In the genomic region with DNA sequence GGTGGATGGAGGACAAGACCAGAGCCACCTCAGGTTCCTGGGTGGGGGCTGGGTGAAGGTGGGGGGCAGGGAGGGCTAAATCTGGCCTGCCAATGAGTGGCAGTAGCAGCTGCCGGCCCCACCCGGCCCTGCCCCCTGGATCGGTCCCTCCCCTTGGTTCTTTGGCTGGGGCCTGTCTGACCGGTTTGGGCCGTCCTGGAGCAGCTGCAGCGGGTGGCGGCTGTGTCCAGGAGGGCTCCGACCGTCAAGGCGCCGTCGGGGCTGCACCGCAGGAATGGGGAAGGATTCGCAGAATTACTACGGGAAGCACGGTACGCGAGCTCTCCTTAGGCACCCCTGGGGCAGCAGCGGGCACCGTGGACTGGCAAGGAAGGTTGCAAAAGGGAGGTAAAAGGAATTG, we compare ENCODE assay signal across 9 mouse cellular contexts. TPM values are rescaled to one million over a fixed set of nuclear protein-coding genes. Genes with fewer than 3 reads are reported as not detected.
DNase-seq lines count a peak whose midpoint lies in the region; ATAC-seq and TF ChIP-seq lines count a peak whose summit lies in the region.
"Had no signal": no experiment of that assay in that cellular context is flagged by ENCODE, and none has a peak within 500 bp of the region (broad histone marks: within the 10 kb centered on the region; RNA-seq: fewer than 3 reads in every experiment).

No protein-coding gene starts in this region.

- 0 out of 2 replicates have a peak, but pooled peaks cover 7% of the 10 kb centered on the region for H3K36me3 ChIP-seq in kidney, postnatal 0 days (ENCODE audit: insufficient read depth, low read length)
- H3K36me3 ChIP-seq in myocyte (ENCODE audit: control insufficient read depth, insufficient read depth) = peaks cover 22% of the 10 kb centered on the region
- peaks cover 22% of the 10 kb centered on the region for H3K36me3 ChIP-seq in midbrain, embryonic 10.5 days

- peaks cover 41% of the 10 kb centered on the region for H3K79me2 ChIP-seq in myocyte (ENCODE audit: control insufficient read depth, insufficient read depth)

- peak overlapping the region; percentile 26 for H3K4me3 ChIP-seq in kidney, postnatal 0 days (replicated peaks; ENCODE audit: low read depth, low read length)
- peak overlapping the region; percentile 70 for H3K4me3 ChIP-seq in myocyte
- H3K4me3 ChIP-seq in midbrain, embryonic 10.5 days = no peak overlapping the region
- H3K4me3 ChIP-seq: megakaryocyte, embryonic 14.5 days had no signal

- H3K4me2 ChIP-seq in kidney, postnatal 0 days (ENCODE audit: low read length) = peak overlapping the region; percentile 45
- H3K4me2 ChIP-seq in myocyte (ENCODE audit: low read depth) = peak overlapping the region; percentile 93

- peak; percentile 84 for ATAC-seq in kidney, postnatal 0 days (replicated peaks; ENCODE audit: low FRiP score, low read depth)

- peak; percentile 98 for TF ChIP-seq POLR2A in myocyte (IDR thresholded peaks at IDR 0.05; ENCODE audit: insufficient read length, low read depth)

- H3ac ChIP-seq in myocyte (ENCODE audit: control insufficient read depth, insufficient read length) = peak overlapping the region; percentile 59

- peaks cover 3% of the 10 kb centered on the region; the same call in 1 of the 2 replicates for H3K4me1 ChIP-seq in kidney, postnatal 0 days (replicated peaks; ENCODE audit: insufficient read depth, low read length)
- H3K4me1 ChIP-seq in midbrain, embryonic 10.5 days = peaks cover 13% of the 10 kb centered on the region

- no peaks in the 10 kb centered on the region for H3K27me3 ChIP-seq in kidney, postnatal 0 days (ENCODE audit: insufficient read depth, low read length)
- H3K27me3 ChIP-seq in myocyte (ENCODE audit: control insufficient read depth, insufficient read depth, insufficient read length) = no peaks in the 10 kb centered on the region
- H3K27me3 ChIP-seq in midbrain, embryonic 10.5 days (ENCODE audit: low read depth, poor library complexity, severe bottlenecking) = no peaks in the 10 kb centered on the region
- H3K27me3 ChIP-seq: megakaryocyte, embryonic 14.5 days had no signal

- peak overlapping the region; percentile 48 for H3K27ac ChIP-seq in kidney, postnatal 0 days
- no peak overlapping the region for H3K27ac ChIP-seq in midbrain, embryonic 10.5 days (replicated peaks)

- no peaks in the 10 kb centered on the region for H3K9me3 ChIP-seq in kidney, postnatal 0 days (replicated peaks; ENCODE audit: low read length)
- H3K9me3 ChIP-seq in midbrain, embryonic 10.5 days (replicated peaks) = no peaks in the 10 kb centered on the region
- H3K9me3 ChIP-seq: megakaryocyte, embryonic 14.5 days had no signal

- peak; percentile 14 for DNase-seq in embryo, embryonic 10.5 days (ENCODE audit: low spot score)
- DNase-seq in gastrocnemius, postnatal 14 days = peak; percentile 76
- DNase-seq in kidney, postnatal 0 days (ENCODE audit: low spot score) = no peak
- DNase-seq in adipocyte (ENCODE audit: low spot score) = no peak
- DNase-seq in frontal cortex, postnatal 10 days (ENCODE audit: low spot score in 2 of 2) = no peak
- no peak for DNase-seq in midbrain, embryonic 10.5 days (ENCODE audit: low spot score)
- DNase-seq: cerebellum, postnatal 10 days had no signal

- H3K9ac ChIP-seq in kidney, postnatal 0 days (ENCODE audit: low read depth, low read length) = peak overlapping the region; percentile 39

- TF ChIP-seq CTCF in kidney, postnatal 0 days (IDR thresholded peaks at IDR 0.05; ENCODE audit: low read depth) = no peak

- 24% methylated on average over 20 of the region's 20 CpGs for WGBS in kidney, postnatal 0 days
- 17% methylated on average over 20 of the region's 20 CpGs for WGBS in midbrain, embryonic 10.5 days

- intact Hi-C loops in gastrocnemius, postnatal 14 days (cut with DNase I; ENCODE audit: low total_unique reads) = no loop called here

TF ChIP-seq in myocyte, 11 proteins besides CTCF, POLR2A, EP300 and RAD21:
- TF ChIP-seq TCF3 (IDR thresholded peaks at IDR 0.05; ENCODE audit: insufficient read length, low read depth) (peak; percentile 88), MYOD1 (IDR thresholded peaks at IDR 0.05; ENCODE audit: control insufficient read depth in 1 of 3, insufficient read length in 2 of 3, low read depth in 2 of 3) (peak; percentile 67 to 100 (median 96)), CEBPB (IDR thresholded peaks at IDR 0.05; ENCODE audit: insufficient read depth, poor library complexity, severe bottlenecking) (no peak), USF1 (IDR thresholded peaks at IDR 0.05; ENCODE audit: low read depth) (no peak), E2F4 (IDR thresholded peaks at IDR 0.05; ENCODE audit: insufficient read depth) (no peak), MYOG (IDR thresholded peaks at IDR 0.05; ENCODE audit: control insufficient read depth in 1 of 3, insufficient read depth in 1 of 3, insufficient read length in 2 of 3, low read depth in 2 of 3) (peak; percentile 78 to 95 (median 93)), POLR2AphosphoS2 (IDR thresholded peaks at IDR 0.05; ENCODE audit: insufficient read length, low read depth) (peak; percentile 99), TCF12 (IDR thresholded peaks at IDR 0.05; ENCODE audit: insufficient read depth, poor library complexity, severe bottlenecking) (peak; percentile 72), SRF (IDR thresholded peaks at IDR 0.05; ENCODE audit: control insufficient read depth, insufficient read length, low read depth) (no peak), REST (IDR thresholded peaks at IDR 0.05; ENCODE audit: insufficient read depth, insufficient read length) (peak; percentile 3), MAX (IDR thresholded peaks at IDR 0.05; ENCODE audit: low read depth) (no peak)

RNA-seq across cellular contexts. Expression of a gene that starts 17.2 kb away (rescaled TPM):
- total RNA-seq in gastrocnemius, postnatal 14 days (2021) = 100 to 1,000 TPM; 104 to 117 TPM
- polyA plus RNA-seq in kidney, postnatal 0 days (2015; fragmentation: Nextera tagmentation; extraction: Ambion mirVana) = 76.5 and 80.5 TPM in 2 replicates
- 173 TPM for polyA plus RNA-seq in myocyte (2012; fragmentation: generic; extraction: Trizol)
- polyA plus RNA-seq in midbrain, embryonic 10.5 days (2016; fragmentation: Nextera tagmentation; extraction: Ambion mirVana) = 65.8 and 72.2 TPM in 2 replicates

RNA-seq across cellular contexts. Expression of a gene that starts 25.5 kb away (rescaled TPM):
- not detected for total RNA-seq in gastrocnemius, postnatal 14 days (2021)
- 57.3 and 63.0 TPM in 2 replicates for polyA plus RNA-seq in kidney, postnatal 0 days (2015; fragmentation: Nextera tagmentation; extraction: Ambion mirVana)
- not detected for polyA plus RNA-seq in myocyte (2012; fragmentation: generic; extraction: Trizol)
- 1.1 and 2.9 TPM in 2 replicates for polyA plus RNA-seq in midbrain, embryonic 10.5 days (2016; fragmentation: Nextera tagmentation; extraction: Ambion mirVana)

RNA-seq across cellular contexts. Expression of a gene that starts 30.0 kb away (rescaled TPM):
- 10 to 100 TPM; 22.3 to 28.5 TPM for total RNA-seq in gastrocnemius, postnatal 14 days (2021)
- 113 and 125 TPM in 2 replicates for polyA plus RNA-seq in kidney, postnatal 0 days (2015; fragmentation: Nextera tagmentation; extraction: Ambion mirVana)
- polyA plus RNA-seq in myocyte (2012; fragmentation: generic; extraction: Trizol) = 56.6 TPM
- 295 and 321 TPM in 2 replicates for polyA plus RNA-seq in midbrain, embryonic 10.5 days (2016; fragmentation: Nextera tagmentation; extraction: Ambion mirVana)

RNA-seq across cellular contexts. Expression of a gene that starts 46.4 kb away (rescaled TPM):
- total RNA-seq in gastrocnemius, postnatal 14 days (2021) = 10 to 100 TPM; 12.0 to 13.2 TPM
- polyA plus RNA-seq in kidney, postnatal 0 days (2015; fragmentation: Nextera tagmentation; extraction: Ambion mirVana) = 31.4 and 37.8 TPM in 2 replicates
- 53.2 TPM for polyA plus RNA-seq in myocyte (2012; fragmentation: generic; extraction: Trizol)
- polyA plus RNA-seq in midbrain, embryonic 10.5 days (2016; fragmentation: Nextera tagmentation; extraction: Ambion mirVana) = 51.4 and 61.3 TPM in 2 replicates

RNA-seq across cellular contexts. Expression of a gene that starts 49.9 kb away (rescaled TPM):
- total RNA-seq in gastrocnemius, postnatal 14 days (2021) = 10 to 100 TPM; 10.5 to 11.9 TPM
- 8.7 and 10.6 TPM in 2 replicates for polyA plus RNA-seq in kidney, postnatal 0 days (2015; fragmentation: Nextera tagmentation; extraction: Ambion mirVana)
- polyA plus RNA-seq in myocyte (2012; fragmentation: generic; extraction: Trizol) = 31.4 TPM
- polyA plus RNA-seq in midbrain, embryonic 10.5 days (2016; fragmentation: Nextera tagmentation; extraction: Ambion mirVana) = 16.2 and 21.0 TPM in 2 replicates

Comparison
In these comparisons a context has a peak if more than half of its experiments do, and no peak if none do; other contexts are left out.
1. DNase-seq: peak in embryo, embryonic 10.5 days (single experiment) and gastrocnemius, postnatal 14 days (single experiment); none in kidney, postnatal 0 days (single experiment), adipocyte (single experiment), frontal cortex, postnatal 10 days (0 of 2) and midbrain, embryonic 10.5 days (single experiment).
2. RNA of a gene that starts 25.5 kb away (polyA plus RNA-seq): 57.3 to 63.0 TPM in kidney, postnatal 0 days; 1.1 to 2.9 TPM in midbrain, embryonic 10.5 days and not detected in myocyte (single experiment); every median in the first group is over 10 times any median in the second.